Mouse (Mus musculus) spleen, adult 18-20 months (tissue): Measurements from ENCODE around the gene Cpt1c.

Experiments
- DNase-seq, 2 experiments: peaks; one replicate each; pipeline ENCODE4 v3.0.0; 2022; ENCODE audit warnings: mixed read lengths in 2 of 2

Cpt1c gene

GRCm38 (mm10) chr7:44998501-44998955 is 23.9 kb upstream of the Cpt1c start, which contains the start of gene Bcl2l12:
Bcl2l12 (minus strand) TSS chr7:44998712.
- peak in 1 of 2 experiments; percentile 28 for DNase-seq

GRCm38 (mm10) chr7:44997940-44998428 is 23.3 kb upstream of the Cpt1c start:
- no peak for DNase-seq

- DNase-seq = peak; percentile 92 to 96
Observed at GRCm38 (mm10) chr7:44997231-44997939, 22.7 kb upstream of the Cpt1c start, which contains the start of gene Irf3. Irf3 (plus strand) TSS chr7:44997648.

- DNase-seq = no peak
Observed at GRCm38 (mm10) chr7:44996672-44997071, 22.0 kb upstream of the Cpt1c start.

GRCm38 (mm10) chr7:44986879-44987718 is 12.4 kb upstream of the Cpt1c start:
- DNase-seq = no peak

- DNase-seq = peak; percentile 94 to 97
Observed at GRCm38 (mm10) chr7:44986192-44986878, 11.7 kb upstream of the Cpt1c start, which contains the start of gene Prmt1. Prmt1 (minus strand) TSS chr7:44986568.

GRCm38 (mm10) chr7:44985595-44986191 is 11.0 kb upstream of the Cpt1c start:
- peak; percentile 54 to 59 for DNase-seq

- no peak for DNase-seq
Observed at GRCm38 (mm10) chr7:44984833-44985164, 10.1 kb upstream of the Cpt1c start.

GRCm38 (mm10) chr7:44983944-44984832 is 9.5 kb upstream of the Cpt1c start:
- no peak for DNase-seq

- DNase-seq = peak; percentile 64 to 86
Observed at GRCm38 (mm10) chr7:44983085-44983484, 8.4 kb upstream of the Cpt1c start.

GRCm38 (mm10) chr7:44981539-44981938 is 6.9 kb upstream of the Cpt1c start:
- no peak for DNase-seq

- no peak for DNase-seq
Observed at GRCm38 (mm10) chr7:44978300-44978699, 3.6 kb upstream of the Cpt1c start.

- no peak for DNase-seq
Observed at GRCm38 (mm10) chr7:44975117-44975419, 417 bp upstream of the Cpt1c start.

- no peak for DNase-seq
Observed at GRCm38 (mm10) chr7:44973415-44974130, 1.1 kb downstream of the Cpt1c start.

- no peak for DNase-seq
Observed at GRCm38 (mm10) chr7:44971142-44971541, 3.5 kb downstream of the Cpt1c start.

- peak; percentile 57 to 66 for DNase-seq
Observed at GRCm38 (mm10) chr7:44970231-44970691, 4.4 kb downstream of the Cpt1c start.

GRCm38 (mm10) chr7:44966638-44967037 is 8.0 kb downstream of the Cpt1c start:
- DNase-seq = no peak

GRCm38 (mm10) chr7:44965975-44966374 is 8.7 kb downstream of the Cpt1c start:
- peak in 1 of 2 experiments; percentile 37 for DNase-seq

- no peak for DNase-seq
Observed at GRCm38 (mm10) chr7:44964990-44965389, 9.7 kb downstream of the Cpt1c start.

GRCm38 (mm10) chr7:44962831-44963230 is 11.8 kb downstream of the Cpt1c start:
- DNase-seq = no peak

- no peak for DNase-seq
Observed at GRCm38 (mm10) chr7:44962337-44962736, 12.3 kb downstream of the Cpt1c start.
